Mouse (Mus musculus): ENCODE measurements around the gene Ssr2.
"Not testable (repeated sequence)": the region's sequence is repeated elsewhere in the genome, so short reads cannot be mapped to it uniquely, and the experiment has no call there.

The Ssr2 gene

DNA sequence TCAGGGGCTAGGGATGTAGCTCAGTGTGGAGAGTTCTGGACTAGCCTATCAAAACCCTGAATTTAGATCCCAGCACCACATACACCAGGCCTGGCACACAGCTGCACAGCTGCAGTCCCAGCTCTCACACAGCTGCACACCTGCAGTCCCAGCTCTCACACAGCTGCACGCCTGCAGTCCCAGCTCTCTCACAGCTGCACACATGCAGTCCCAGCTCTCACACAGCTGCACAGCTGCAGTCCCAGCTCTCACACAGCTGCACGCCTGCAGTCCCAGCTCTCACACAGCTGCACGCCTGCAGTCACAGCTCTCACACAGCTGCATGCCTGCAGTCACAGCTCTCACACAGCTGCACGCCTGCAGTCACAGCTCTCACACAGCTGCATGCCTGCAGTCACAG is 20.9 kb downstream of the Ssr2 start:
- not testable (repeated sequence) for DNase-seq (ENCODE audit: low spot score in 2 of 2)

GRCm38 (mm10) chr3:88602466-88602865 is 26.8 kb downstream of the Ssr2 start:
- no peak for DNase-seq (ENCODE audit: low spot score in 2 of 2)

DNA sequence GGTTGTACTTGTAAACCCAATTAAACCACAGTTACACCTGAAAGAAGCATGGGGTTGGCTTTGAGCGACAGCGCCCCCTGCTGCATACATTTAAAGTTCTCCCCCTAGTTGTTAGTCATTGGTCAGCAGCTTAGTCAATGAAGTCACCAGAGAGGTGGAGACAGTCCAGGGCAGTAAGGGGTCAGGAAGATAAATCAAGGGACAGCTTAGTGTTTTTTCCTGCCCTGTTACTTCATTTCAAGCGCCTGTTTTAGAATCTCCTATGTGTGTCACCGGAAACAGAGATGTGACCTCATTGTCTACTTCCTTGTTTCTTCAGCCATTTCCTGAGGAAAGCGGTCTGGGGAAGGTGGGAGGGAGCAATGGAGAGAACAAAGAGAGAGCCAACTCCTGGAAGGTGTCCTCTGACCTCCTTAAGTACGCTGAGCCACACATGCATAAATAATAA is 28.1 kb downstream of the Ssr2 start:
- peak in 1 of 2 experiments; percentile 51 for DNase-seq (ENCODE audit: low spot score in 2 of 2)

GRCm38 (mm10) chr3:88604863-88605262 is 29.2 kb downstream of the Ssr2 start:
- no peak for DNase-seq (ENCODE audit: low spot score in 2 of 2)

DNA sequence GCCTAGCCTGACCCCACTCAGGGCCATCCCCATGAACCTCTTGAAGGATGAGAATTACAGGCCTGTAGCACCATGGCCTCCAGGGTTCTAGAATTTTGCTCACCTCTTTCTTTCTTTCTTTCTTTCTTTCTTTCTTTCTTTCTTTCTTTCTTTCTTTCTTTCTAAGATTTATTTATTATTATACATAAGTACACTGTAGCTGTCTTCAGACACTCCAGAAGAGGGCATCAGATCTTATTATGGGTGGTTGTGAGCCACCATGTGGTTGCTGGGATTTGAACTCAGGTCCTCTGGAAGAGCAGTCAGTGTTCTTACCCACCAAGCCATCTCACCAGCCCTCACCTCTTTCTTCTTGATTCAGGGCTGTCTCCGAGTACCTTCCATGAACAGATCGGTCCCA is 30.0 kb downstream of the Ssr2 start, which contains the start of gene Arhgef2:
Gene Arhgef2, plus strand, starts transcription at position 301 of the 400 bp plus-strand sequence.
- DNase-seq (ENCODE audit: low spot score in 2 of 2): not testable (repeated sequence)

GRCm38 (mm10) chr3:88607065-88607757 is 31.5 kb downstream of the Ssr2 start:
- peak; percentile 86 to 91 for DNase-seq (ENCODE audit: low spot score in 2 of 2)

DNA sequence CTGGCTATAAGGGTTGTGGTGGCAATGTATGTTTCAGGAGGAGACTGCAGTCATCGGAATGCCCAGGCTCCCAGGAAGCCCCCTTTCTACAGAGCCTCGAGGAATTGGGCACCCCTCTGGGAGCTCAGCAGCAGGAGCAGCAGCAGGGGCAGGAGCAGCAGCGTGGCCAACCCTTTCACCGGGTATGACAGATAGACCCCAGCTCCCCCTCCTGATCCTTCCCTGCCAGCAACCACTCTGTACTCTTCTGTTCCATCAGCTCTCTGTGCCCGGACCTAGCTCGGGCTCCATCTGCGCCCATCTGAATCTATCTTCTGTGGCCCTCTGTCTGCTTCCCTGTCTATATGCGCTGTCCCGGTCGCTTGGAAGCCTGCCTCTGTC is 32.1 kb downstream of the Ssr2 start:
- peak in 1 of 2 experiments; percentile 43 for DNase-seq (ENCODE audit: low spot score in 2 of 2)

DNA sequence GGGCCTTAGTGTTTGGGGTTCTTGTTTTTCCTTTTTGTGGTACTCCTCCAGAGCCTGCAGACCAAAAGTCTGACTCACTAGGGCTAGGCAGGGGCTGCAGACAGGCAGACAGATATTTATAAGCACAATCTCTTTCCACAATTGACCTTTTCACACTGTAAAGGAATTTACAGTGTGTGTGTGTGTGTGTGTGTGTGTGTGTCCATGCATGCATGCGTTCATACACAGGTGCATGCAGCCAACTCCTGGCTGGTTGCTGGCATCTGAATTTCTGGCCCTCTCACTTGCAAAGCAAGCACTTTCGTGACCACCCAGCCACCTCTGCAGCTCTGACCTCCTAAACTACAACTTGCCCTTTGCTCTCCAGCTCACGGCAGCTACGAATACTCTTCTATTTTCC is 33.4 kb downstream of the Ssr2 start:
- DNase-seq (ENCODE audit: low spot score in 2 of 2): no peak

DNA sequence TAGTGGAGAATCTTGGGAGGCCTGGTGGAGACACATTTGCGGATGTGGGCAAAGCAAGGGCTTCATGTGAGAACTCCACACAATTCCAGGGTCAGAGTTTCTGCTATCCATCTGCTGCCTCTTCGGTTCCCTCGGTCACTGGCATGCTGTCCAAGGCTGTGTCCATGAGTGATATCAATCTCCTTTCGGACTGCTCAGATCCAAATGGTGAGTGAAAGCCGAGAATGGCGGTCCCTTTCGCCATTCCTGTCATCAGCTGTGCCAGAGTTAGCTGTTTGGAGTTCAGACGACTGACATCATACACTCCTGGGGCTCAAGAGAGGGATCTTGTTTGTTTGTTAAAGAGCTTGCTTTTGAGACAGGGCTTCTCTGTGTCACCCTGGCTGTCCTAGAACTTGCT is 38.7 kb downstream of the Ssr2 start:
- DNase-seq (ENCODE audit: low spot score in 2 of 2): no peak

- no peak for DNase-seq (ENCODE audit: low spot score in 2 of 2)
Observed at GRCm38 (mm10) chr3:88615117-88615516, 39.4 kb downstream of the Ssr2 start.

GRCm38 (mm10) chr3:88615902-88616391 is 40.3 kb downstream of the Ssr2 start:
- peak in 1 of 2 experiments; percentile 36 for DNase-seq (ENCODE audit: low spot score in 2 of 2)

GRCm38 (mm10) chr3:88616951-88617500 is 41.4 kb downstream of the Ssr2 start:
- DNase-seq (ENCODE audit: low spot score in 2 of 2): no peak

DNA sequence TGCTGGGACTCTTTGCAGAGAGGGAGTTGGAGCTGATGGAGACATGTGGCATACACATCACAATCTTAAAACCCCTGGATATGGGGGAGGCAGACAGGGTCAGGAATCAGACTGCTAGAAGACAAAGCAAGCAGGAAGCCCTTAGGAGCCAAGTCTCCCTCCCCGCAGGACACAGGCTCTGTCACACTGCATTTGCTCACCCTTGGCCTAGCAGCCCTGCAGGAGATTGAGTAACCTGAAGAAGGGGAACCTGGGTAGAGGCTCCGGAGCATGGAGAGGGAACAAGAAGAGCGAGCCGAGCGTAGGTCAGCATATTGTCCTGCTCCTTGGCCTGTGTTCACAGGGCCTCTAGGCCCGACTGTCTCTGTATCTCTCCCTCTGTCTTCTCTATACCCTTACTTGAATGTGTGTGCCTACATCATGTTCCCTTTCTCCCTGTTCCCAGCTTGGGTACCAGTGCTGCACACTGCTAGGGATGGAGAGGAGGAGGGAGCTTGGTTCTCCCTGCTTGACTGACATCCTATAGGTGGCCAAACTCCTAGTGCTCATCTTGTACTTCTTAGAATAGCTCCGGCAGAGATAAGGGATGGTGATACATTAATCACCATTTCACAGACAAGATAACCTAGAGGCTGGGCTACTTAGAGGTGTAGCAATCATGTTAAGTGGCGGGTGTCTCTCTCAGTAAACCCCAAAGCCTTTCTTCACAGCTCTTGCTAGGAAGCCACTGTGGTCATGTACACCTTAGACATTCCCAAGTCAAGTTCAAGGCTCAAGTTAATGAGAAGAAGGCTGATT is 42.6 kb downstream of the Ssr2 start:
- DNase-seq (ENCODE audit: low spot score in 2 of 2): peak in 1 of 2 experiments; percentile 33

GRCm38 (mm10) chr3:88619113-88620097 is 43.7 kb downstream of the Ssr2 start:
- peak in 1 of 2 experiments; percentile 26 for DNase-seq (ENCODE audit: low spot score in 2 of 2)

DNA sequence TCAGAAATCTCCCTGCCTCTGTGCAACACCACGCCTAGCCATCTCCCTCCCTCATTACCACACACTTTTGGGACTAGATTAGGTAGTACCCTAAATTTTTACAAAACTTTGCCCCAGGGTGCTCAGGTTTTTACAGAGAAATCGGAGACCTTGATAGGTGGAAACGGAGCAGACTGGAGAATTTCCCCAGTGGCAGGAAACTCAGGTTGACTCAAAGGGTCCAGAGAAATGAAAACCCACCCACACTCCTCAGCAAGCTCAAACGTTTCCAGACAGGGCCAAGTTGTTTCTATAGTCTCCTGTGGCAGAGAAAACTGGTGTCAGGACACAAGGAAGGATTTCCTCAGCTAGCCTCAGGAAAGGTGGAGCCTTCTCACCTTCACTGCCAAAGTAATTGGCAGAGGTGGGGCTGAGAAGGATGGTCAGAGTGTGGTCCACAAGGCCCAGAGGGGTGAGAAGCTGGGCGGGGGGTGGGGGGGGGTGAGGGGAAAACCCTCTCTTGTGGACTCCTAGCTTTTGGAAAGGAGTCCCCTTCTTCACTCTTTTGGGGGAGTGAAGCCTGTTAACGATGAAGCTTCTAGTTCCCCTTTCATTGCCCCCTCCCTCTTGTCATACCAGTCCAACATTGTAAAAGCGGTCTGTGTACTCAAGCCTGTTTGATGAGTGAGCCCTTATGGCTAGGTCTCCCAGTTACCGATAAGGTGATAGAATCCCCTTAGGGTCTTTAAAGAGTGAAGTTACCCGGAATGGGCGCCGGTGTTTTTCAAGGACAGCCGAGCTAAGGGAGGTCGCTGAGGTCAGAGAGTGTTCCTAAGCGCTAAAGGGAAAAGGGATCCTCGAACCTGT is 44.7 kb downstream of the Ssr2 start:
- no peak for DNase-seq (ENCODE audit: low spot score in 2 of 2)

- DNase-seq (ENCODE audit: low spot score in 2 of 2): peak; percentile 78 to 79
Observed at GRCm38 (mm10) chr3:88620992-88621536, 45.4 kb downstream of the Ssr2 start.

DNA sequence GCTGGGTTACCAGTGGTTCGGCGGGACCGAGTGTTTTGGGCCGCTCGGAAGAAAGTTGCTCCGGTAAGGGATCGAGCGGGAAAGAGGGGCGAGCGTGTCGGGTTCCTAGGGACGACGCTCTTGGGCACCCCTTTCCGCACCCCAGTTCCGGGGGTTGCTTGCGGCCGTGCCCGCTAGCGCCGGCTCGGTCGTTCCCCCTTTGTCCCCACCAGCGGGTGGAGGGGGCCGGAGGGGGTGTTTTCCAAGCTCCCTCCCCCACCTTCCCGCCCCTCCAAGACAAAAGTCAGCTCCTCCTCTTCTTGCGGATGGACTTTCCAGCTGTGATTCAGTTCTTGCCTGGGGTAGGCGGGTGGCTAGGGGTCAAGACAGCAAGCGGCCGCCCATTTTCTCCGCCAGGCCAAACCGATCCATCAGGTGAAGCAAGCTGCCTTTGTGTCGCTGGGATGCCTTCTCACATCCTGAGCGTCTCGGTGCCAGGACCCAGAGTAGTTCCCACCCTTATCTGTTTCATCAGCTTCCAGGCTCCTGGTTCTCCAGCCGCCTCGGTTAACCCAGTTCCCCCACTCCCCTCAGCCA is 45.9 kb downstream of the Ssr2 start:
- DNase-seq (ENCODE audit: low spot score in 2 of 2): peak; percentile 47 to 64

DNA sequence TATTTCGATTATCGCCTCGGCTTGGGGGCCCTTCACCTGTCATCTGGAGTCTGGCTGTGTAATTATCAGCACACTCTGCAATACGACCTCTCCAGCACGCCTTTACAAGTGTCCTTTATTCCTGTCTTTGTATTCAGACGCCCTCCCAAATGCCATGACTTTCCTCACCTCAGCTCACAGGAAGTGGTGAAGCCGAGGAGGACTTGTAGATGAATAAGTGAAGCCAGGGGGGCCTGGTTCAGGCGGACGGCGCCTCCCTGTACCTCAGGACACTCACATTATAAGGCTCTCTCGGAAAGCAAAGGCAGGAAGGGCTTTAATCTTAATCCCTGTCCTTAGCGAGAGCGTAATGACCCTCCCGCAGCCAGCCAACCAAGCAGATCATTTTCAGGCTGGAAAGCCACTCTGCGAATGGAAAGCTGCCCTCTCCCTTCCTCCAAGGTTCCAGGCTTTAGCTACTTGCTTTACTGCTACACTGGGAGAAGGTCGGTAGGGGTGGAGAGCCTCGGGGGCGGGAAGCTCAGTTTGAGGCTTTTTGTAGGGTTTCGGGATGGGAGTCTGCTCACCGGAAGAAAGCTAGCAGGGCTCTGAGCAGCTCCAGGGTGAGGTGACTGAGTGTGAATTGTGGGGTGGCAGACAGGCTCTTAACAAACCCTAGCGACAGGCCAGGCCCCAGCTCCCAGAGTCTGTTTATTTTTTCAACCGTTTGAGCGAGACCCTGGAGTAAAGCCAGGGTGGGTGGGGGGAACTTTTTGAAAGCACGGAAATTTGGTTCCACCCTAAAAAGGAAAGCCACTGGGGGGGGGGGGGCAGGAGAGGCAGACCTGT is 46.7 kb downstream of the Ssr2 start:
- peak; percentile 66 to 68 for DNase-seq (ENCODE audit: low spot score in 2 of 2)

DNA sequence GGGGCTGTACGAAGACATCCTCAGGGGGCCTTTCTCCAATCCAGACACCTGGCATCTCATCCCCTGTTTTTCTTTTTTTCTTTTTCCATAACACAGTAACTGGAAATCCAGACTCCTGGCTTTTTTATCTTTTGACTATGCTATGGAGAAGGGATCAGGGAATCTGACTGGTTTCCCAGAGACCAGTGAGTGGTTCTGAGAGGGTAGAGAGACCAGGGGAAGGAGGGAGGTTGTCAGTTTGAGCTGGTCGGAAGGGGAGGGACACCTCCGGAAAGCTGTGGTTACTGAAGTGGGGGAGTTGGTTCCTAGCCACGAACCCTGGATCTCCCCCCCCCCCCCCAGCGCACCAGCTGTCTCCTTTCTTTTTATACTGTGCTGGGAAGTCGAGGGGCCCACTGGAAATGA is 47.3 kb downstream of the Ssr2 start:
- peak; percentile 47 to 65 for DNase-seq (ENCODE audit: low spot score in 2 of 2)
